Mouse (Mus musculus): ENCODE measurements around the gene Nptn. TPM values are rescaled to one million over a fixed set of nuclear protein-coding genes. Genes with fewer than 3 reads are reported as not detected.

Nptn gene
- polyA plus RNA-seq, 1 experiment = 465 TPM

DNA sequence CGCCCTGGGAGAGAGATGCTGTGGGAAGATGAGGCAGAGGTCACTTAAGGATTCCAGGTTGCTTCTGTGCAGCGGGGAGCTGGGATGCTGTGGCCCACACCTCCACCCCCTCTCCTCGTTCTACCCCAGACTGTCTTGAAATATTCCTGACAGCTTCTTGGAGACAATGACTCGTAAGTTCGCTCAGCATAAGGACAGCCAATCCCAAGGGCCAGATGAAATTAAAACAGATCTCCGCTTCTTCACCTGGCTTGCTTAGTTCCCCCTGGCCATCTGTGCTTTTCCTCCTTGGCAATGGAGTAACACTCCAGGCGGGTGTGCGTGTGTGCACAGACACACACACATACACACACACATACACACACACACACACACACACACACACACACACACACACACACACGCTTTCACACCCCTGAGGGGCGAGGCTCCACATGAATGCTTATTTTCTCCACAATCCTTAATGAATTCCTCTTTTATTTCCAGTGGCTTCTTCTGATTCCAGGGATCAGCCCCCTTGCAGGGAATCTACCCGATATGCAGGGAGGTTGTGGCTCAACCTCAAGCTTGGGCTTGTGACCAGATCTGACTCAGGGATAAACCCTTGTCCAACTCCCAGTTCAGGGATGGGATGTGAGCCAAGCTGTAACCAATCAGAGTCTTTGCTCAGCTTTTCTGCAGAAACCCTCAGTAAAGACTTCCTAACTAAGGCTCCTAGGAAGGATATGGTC is 35.2 kb upstream of the Nptn start:
- no peak for DNase-seq
- TF ChIP-seq CTCF (IDR thresholded peaks at IDR 0.05; ENCODE audit: insufficient read depth, low read length) (no peak), POLR2A (IDR thresholded peaks at IDR 0.05; ENCODE audit: borderline replicate concordance, extremely low read depth, low read depth, low read length) (no peak)
- Histone ChIP-seq H3K4me3 (replicated peaks; ENCODE audit: extremely low read depth, low read depth, low read length) (no peak overlapping the region), H3K4me1 (ENCODE audit: control insufficient read depth, insufficient read depth, low read length) (peaks cover 4% of the 10 kb centered on the region)
- WGBS = 78% methylated on average over 11 of the region's 11 CpGs

DNA sequence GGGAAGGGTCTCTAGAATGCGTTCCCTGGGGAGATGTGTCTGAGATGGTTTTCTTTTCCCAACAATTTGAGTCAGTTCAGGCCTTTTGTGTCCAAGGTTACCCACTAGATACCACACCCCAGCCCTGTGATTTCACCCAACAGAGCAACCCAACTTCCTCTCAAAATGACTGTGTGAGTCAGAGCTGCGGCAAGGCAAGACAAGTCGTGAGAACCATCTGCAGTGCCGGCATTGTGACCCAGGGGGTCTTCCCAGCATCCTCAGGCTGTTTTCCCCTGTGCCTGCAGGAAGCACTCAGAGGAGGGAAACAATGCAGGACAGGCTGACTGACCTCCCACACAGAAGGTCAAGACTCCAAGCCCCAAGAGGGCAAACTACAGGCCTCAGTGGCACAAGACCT is 33.1 kb upstream of the Nptn start:
- no peak for TF ChIP-seq CTCF (IDR thresholded peaks at IDR 0.05; ENCODE audit: insufficient read depth, low read length)
- no peak for TF ChIP-seq POLR2A (IDR thresholded peaks at IDR 0.05; ENCODE audit: borderline replicate concordance, extremely low read depth, low read depth, low read length)
- WGBS = 56% methylated on average over 4 of the region's 4 CpGs
- 0 out of 2 replicates have a peak, but pooled peaks cover 2% of the 10 kb centered on the region for H3K4me1 ChIP-seq (ENCODE audit: control insufficient read depth, insufficient read depth, low read length)
- no peak overlapping the region for H3K4me3 ChIP-seq (replicated peaks; ENCODE audit: extremely low read depth, low read depth, low read length)
- no peak for DNase-seq

DNA sequence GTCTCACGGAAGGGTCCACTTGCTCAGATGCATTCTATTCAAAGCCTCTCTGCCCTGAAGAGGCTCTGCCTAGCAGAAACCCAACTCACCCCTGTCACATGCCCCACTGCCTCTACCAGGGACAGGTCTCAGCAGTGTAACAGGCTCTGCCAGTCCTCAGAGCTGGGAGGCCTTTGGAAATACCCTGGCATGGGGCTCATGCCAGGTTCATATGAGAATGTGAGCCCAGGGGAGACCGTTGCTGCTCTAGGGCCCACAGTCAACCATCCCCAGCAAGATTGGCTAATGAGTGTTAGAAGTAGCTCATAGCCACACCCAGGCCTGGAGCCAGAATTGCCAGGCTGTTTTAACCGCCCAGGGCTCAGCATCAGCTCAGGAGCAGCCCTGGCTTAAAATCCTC is 32.3 kb upstream of the Nptn start:
- DNase-seq = no peak
- Histone ChIP-seq H3K4me1 (ENCODE audit: control insufficient read depth, insufficient read depth, low read length) (peaks cover 6% of the 10 kb centered on the region; the same call in 1 of the 2 replicates), H3K4me3 (replicated peaks; ENCODE audit: extremely low read depth, low read depth, low read length) (no peak overlapping the region)
- TF ChIP-seq POLR2A (IDR thresholded peaks at IDR 0.05; ENCODE audit: borderline replicate concordance, extremely low read depth, low read depth, low read length) (no peak), CTCF (IDR thresholded peaks at IDR 0.05; ENCODE audit: insufficient read depth, low read length) (no peak)
- 62% methylated on average over 3 of the region's 3 CpGs for WGBS

DNA sequence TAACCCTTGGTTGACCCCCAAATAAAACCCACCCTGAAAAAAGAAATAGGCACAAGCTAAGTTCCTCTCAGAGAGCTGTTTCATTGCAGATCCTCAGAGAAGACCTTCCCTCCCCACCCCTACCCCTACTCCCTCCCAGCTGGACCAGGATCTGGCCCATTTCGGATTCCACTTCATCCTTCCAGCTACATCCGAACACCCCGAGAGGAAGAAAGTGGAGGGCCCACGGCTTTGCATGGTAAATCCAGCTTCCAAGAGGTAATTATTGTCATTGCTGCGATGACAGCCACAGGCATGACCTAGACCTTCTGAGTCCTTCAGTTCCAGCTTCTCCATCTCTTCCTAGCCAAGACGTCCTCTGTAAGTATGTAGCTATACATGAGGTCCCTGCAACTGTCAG is 31.1 kb upstream of the Nptn start:
- Histone ChIP-seq H3K4me3 (replicated peaks; ENCODE audit: extremely low read depth, low read depth, low read length) (no peak overlapping the region), H3K4me1 (ENCODE audit: control insufficient read depth, insufficient read depth, low read length) (peaks cover 12% of the 10 kb centered on the region)
- DNase-seq = no peak
- 90% methylated on average over 6 of the region's 6 CpGs for WGBS
- TF ChIP-seq POLR2A (IDR thresholded peaks at IDR 0.05; ENCODE audit: borderline replicate concordance, extremely low read depth, low read depth, low read length) (no peak), CTCF (IDR thresholded peaks at IDR 0.05; ENCODE audit: insufficient read depth, low read length) (no peak)

DNA sequence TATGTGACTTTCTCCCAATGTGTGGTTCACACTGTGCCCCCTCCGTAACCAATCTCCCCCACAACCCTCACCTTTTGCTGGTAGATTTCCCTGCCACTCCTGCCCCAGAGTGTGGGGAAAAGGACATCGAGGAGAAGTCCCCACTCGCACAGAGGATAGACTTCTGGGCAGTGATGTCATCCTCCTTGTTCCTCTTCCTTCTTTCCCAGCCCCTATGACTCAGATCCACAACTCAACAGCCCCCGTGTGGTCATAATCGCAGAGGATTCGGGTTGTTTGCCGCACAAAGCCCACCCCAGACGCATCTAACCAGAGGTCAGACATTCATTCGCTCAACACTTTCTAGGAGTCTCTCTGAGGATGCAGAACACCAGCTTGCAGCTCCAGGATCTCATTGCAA is 30.0 kb upstream of the Nptn start:
- no peak for DNase-seq
- TF ChIP-seq CTCF (IDR thresholded peaks at IDR 0.05; ENCODE audit: insufficient read depth, low read length) (no peak), POLR2A (IDR thresholded peaks at IDR 0.05; ENCODE audit: borderline replicate concordance, extremely low read depth, low read depth, low read length) (no peak)
- no peak overlapping the region for H3K4me3 ChIP-seq (replicated peaks; ENCODE audit: extremely low read depth, low read depth, low read length)
- WGBS = 63% methylated on average over 9 of the region's 9 CpGs
- H3K4me1 ChIP-seq (ENCODE audit: control insufficient read depth, insufficient read depth, low read length) = peaks cover 14% of the 10 kb centered on the region

DNA sequence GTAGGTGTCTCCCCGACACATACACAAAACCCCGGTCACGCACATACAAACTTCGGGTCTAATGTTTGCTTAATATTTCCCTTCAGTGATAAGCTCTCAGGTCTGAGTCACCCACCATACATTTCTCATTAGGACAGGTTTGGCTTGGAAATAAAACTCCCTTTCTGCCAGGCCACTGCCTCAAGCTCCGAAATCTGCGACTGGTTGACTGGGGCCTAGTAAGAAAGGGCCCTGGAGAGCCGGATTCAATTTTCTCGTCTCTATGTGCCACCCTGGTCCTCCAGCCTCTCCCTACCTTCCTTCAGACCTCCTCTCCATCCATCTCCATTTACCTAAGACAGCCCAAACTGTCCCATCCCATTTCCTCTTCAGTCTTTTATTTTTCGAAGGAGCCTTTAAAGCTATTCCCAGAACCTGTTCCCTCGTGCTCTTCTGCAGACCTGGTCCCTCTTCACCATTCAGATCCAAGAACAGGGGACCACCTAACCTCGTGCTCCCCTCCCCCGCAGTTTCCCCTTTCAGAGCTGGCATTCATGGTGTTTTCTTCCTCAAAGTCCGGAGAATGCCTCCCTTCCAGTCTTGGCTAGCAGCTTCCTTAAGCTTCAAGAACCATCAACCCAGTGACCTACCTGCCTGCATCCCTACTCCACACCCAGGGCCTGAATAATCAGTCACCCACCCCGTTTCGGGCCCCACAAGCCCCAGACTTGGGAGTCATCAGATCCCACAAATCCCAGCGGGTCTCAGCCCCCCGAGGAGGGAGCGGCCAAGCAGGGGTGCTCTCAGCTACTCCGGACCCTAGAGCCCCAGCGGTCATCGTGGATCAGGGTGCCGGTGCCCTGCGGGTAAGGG is 27.8 kb upstream of the Nptn start:
- peaks cover 17% of the 10 kb centered on the region for H3K4me1 ChIP-seq (ENCODE audit: control insufficient read depth, insufficient read depth, low read length)
- DNase-seq = no peak
- peak overlapping the region; percentile 69 for H3K4me3 ChIP-seq (replicated peaks; ENCODE audit: extremely low read depth, low read depth, low read length)
- TF ChIP-seq CTCF (IDR thresholded peaks at IDR 0.05; ENCODE audit: insufficient read depth, low read length) = no peak
- 0 out of 2 replicates have a peak, but pooled peaks have one; percentile 7 for TF ChIP-seq POLR2A (IDR thresholded peaks at IDR 0.05; ENCODE audit: borderline replicate concordance, extremely low read depth, low read depth, low read length)
- WGBS = 15% methylated on average over 23 of the region's 23 CpGs

DNA sequence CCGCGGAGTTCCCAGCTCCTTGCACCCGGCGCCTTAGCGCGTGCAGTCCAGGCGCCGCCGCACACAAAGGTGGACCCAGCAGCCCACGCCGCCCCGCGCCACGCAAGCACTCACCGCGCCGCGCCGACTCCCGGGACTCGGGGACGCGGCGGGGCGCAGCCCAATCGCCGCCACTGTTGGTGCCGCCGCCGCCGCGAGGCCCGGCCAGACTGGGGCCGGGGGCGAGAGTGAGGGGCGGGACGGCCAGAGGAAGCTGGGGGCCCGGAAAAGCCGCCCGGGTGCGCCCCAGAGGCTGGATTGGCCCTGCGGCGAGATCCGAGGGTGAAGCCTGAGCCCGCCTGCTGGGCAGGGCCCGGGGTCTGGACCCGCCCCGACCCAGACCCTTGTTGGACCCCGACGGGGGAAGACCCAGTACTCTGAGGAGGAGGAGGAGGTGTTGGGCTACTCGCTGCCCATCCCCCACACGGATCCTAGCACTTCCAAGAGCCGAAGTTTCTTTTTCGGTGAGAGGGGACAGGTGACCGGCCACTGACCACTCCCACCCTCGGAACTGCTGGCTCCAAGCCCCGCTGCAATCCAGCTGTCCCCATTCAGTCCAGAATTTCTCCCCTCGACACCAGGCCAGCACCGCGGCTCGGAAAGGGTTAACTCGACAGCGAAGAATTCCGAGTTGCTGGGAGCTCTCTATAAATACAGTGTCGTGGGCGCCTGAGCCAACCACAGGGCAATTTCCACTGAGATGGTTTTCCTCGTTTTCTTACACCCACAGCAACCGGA is 26.9 kb upstream of the Nptn start, which contains the start of gene Cd276:
Gene Cd276, minus strand, starts transcription at position 530 of the 777 bp plus-strand sequence.
- under 1% methylated on average over 66 of the region's 68 CpGs for WGBS
- Histone ChIP-seq H3K4me1 (ENCODE audit: control insufficient read depth, insufficient read depth, low read length) (peaks cover 17% of the 10 kb centered on the region), H3K4me3 (replicated peaks; ENCODE audit: extremely low read depth, low read depth, low read length) (peak within 1 kb of the TSS; percentile 69)
- DNase-seq = peak; percentile 67
- TF ChIP-seq POLR2A (IDR thresholded peaks at IDR 0.05; ENCODE audit: borderline replicate concordance, extremely low read depth, low read depth, low read length) (no peak), CTCF (IDR thresholded peaks at IDR 0.05; ENCODE audit: insufficient read depth, low read length) (no peak)

DNA sequence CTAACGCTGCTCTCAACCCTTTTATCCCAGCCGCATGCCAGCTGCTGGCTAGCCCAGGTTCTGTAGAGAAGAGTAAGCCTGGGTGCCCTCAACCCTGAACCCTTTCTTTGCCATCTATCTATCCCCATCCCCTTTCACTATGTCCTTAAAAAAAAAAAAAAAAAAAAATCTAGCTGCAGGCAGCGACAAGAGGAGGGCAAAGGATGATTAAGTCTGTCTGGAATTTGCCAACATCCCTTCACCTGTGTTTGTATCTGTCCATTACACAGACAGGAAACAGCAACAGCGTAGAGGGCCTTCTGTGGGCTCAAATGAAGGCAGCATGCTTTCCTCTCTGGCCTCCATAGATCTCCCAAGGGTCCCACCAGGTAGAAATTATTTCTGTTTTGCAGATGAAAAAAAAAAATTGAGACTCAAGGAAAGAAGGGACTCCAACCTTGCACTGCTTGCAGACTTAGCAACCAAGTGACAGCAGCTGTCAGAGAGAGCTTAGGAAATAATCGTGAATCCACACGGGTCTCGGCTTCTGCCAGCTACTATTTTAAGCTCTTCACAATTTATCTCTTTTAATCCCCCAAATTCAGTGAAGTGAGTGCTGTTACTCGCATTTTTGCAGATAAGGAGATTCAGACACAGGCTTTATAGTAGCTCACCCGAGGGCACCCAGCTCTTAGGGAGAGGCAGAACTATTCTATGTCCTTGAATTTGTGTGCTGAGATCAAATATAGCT is 26.2 kb upstream of the Nptn start:
- TF ChIP-seq POLR2A (IDR thresholded peaks at IDR 0.05; ENCODE audit: borderline replicate concordance, extremely low read depth, low read depth, low read length) (no peak), CTCF (IDR thresholded peaks at IDR 0.05; ENCODE audit: insufficient read depth, low read length) (no peak)
- WGBS = 21% methylated on average over 9 of the region's 9 CpGs
- no peak for DNase-seq
- Histone ChIP-seq H3K4me3 (replicated peaks; ENCODE audit: extremely low read depth, low read depth, low read length) (peak overlapping the region; percentile 69), H3K4me1 (ENCODE audit: control insufficient read depth, insufficient read depth, low read length) (peaks cover 17% of the 10 kb centered on the region)
